Mouse (Mus musculus) olfactory bulb, adult 2 months (tissue): ENCODE measurements at regions not wholly inside any gene's neighbourhood (a gene's known extent, or its start where the extent isn't known, plus 50 kb on each side); places are given as distances from the start of the nearest gene placed in this dataset.

ENCODE experiments used
- CTCF ChIP-seq: fragments of 200-500 bp; IDR thresholded peaks from 2 replicates; pipeline ENCODE4 v1.5.1; 2012; ENCODE audit warnings: low read depth, mild to moderate bottlenecking, low read length, moderate library complexity; ENCODE audit not compliant: insufficient read depth
- POLR2A ChIP-seq: fragments of 200-500 bp; IDR thresholded peaks from 2 replicates; pipeline ENCODE4 v1.6.1; 2012; ENCODE audit warnings: mild to moderate bottlenecking, low read depth, low read length, moderate library complexity; ENCODE audit not compliant: insufficient read depth

DNA sequence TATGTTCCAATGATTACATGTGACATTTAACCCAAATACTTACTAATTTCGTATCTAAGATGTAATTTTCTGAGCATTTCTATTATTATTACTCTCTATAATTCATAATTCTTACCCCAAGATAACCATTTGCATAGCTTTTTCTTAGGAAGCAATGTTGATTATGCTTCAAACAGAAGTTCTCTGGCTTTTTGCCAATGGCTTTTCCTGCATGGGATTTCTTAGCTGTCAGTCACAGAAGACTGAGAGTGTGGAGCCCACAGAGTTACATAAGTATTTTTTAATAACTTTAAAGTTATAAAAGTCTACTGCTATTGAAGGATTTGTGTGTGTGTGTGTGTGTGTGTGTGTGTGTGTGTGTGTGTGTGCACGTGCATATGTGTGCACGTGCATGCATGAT, 1020.4 kb upstream of the Sel1l start:
- no peak for TF ChIP-seq CTCF
- TF ChIP-seq POLR2A = no peak
